Mouse (Mus musculus) gastrocnemius, postnatal 14 days (tissue): Measurements from ENCODE around the gene Babam2. TPM values are rescaled to one million over a fixed set of nuclear protein-coding genes. Genes with fewer than 3 reads are reported as not detected.
"Not testable (repeated sequence)": the region's sequence is repeated elsewhere in the genome, so short reads cannot be mapped to it uniquely, and the experiment has no call there.

ENCODE experiments used
- DNase-seq: peaks from one replicate; pipeline ENCODE4 v3.0.0; 2021; ENCODE audit warnings: mixed read lengths
- intact Hi-C: fragments of 180-260 bp; cut with DNase I; formaldehyde crosslinking; loops from one replicate; pipeline ENCODE4 v1.15.1; 2025; ENCODE audit warnings: low total_unique reads
- total RNA-seq, 2 experiments: library from RNA; stranded (reverse); gene quantifications; 2 replicates each; pipeline ENCODE4 v1.2.3; 2021

The Babam2 gene
- total RNA-seq, 2 experiments from 2014 or later = 34.7 to 35.7 TPM

DNA sequence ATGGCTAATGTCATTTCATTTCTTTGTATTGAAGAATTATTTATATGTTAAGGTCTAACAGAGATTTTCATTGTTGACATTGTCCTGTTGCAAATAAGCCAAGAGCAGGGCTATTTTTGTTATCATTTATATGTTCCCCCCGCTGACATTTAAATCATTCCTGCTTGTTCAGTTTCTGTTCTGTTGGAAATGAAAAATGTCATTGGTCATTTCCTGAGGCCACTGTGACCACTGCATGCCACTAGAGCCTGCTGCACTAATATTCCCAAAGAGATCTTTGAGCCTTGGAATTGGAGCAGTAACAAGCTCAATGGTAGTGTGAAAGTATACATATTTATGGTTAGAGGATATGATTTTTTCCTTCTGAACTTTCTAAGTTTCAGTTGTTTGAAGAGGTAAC lies 118.6 kb downstream of the Babam2 start:
- DNase-seq = no peak

DNA sequence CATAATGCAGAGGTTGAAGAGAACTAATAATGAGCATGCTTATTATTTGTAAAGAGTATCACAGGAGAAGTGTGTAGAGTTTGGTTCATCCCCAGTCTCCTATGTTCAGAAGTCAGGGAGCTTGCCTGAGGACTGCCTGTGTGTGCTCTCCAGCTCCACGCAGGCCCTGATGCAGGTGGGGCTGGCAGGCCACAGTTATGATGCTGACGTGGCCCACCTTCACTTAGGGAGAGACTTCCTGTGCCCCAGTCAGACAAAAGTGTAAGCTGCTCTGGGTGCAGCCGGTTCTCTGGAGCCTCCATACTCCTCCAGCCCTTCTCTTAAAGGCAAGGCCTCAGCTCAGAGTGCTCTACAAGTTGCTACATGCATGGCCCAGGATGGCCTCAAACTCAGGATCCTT lies 123.3 kb downstream of the Babam2 start:
- no peak for DNase-seq
- intact Hi-C loops = no loop called here

More for the DNA sequence above, 118.6 kb downstream of the Babam2 start:
- intact Hi-C loops = no loop called here

DNA sequence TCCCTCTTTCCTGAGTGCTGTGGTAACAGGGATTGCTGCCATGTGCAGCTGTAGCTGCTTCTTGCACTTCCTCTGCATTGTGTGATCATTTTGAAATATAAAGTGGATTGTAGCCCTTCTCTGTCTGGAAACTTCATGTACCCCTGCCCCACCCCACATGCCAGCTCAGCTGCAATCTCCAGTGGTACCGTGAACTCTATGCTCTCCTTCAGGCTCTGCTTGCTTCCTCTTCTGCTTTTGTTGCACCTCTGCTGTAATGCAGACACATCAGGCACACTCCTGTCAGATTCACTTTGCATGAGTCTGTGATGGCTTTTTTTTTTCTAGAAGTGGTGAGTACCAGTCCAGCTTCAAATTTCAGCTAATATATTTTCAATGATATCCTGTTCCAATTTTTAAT lies 123.7 kb downstream of the Babam2 start:
- DNase-seq = no peak
- intact Hi-C loops = no loop called here

DNA sequence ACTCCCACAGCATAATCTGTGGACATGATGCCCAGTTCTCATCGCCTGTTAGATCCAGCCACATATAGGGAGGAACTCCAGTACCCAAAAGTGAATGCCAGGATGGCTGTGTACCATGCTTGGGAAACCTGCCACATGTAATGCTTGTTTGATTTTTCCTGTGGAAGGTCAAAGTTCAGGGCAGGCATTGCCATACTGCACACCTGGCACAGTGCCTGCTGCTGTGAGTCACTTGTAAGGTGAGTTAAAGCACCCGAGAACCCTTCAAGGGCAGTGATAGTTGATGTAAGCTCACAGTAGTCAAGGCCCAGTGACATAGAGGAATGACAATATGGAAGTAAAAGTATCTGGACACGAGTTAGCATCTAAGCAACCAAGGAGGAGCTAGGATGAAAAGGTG lies 126.2 kb downstream of the Babam2 start:
- no peak for DNase-seq
- intact Hi-C loops = no loop called here

DNA sequence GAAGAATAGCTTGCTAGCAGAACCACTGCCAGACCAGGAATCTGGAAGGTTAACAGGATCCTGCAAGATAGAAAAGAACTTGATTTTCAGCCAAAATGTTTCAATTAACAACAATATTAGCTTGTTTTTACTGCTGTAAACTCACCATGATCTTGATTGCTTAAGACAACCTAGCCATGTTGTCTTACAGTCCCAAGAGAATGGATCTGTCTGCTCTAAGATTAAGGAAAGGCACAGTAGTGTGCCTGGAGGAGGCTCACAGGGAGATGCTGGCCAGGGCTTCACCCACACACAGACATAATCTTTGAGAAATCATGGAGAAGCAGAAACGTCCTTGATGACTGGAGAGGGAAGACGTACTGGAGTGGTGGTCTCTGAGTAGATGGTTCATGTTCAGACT lies 126.6 kb downstream of the Babam2 start:
- intact Hi-C loops = no loop called here

DNA sequence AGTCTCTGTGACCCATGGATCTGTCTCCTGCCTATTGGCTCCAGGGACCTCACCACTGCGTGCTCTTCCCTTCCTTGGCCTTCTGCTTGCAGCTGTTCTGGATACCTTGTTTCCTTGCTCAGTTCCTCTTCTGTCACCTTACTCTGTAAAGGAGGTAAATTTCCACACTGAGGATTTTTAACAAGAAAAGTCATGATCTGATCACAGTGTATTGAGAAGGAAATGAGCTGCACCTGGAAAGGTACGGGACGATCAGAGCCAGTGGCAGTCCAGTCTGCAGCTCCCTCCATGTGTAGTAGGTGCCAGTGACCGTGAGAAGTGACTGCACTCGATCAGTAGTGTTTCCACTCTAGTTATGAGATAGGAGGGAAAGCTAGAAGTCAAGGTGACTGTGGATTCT lies 129.8 kb downstream of the Babam2 start:
- intact Hi-C loops = no loop called here

More for the DNA sequence above, 126.6 kb downstream of the Babam2 start:
- DNase-seq = no peak

DNA sequence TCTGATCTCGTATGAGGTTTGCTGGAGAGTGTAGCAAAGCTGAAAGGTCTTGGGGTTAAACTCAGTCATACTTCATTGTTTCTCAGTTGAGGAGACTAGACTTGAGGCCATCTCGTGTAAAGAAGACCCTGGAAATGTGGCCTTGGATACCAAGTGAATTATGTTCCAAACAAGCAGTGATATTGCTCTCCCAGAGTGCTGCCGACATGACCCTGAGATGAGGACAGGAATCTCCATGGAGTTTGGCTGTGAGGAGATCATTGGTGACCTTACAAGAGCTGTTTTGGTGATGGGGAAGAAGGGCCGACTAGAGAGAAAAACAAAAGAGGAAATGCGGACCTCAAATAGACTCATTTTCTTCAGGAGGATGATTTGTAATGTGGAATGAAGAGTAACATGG lies 130.4 kb downstream of the Babam2 start:
- DNase-seq = no peak
- intact Hi-C loops = no loop called here

More for the DNA sequence above, 129.8 kb downstream of the Babam2 start:
- no peak for DNase-seq

DNA sequence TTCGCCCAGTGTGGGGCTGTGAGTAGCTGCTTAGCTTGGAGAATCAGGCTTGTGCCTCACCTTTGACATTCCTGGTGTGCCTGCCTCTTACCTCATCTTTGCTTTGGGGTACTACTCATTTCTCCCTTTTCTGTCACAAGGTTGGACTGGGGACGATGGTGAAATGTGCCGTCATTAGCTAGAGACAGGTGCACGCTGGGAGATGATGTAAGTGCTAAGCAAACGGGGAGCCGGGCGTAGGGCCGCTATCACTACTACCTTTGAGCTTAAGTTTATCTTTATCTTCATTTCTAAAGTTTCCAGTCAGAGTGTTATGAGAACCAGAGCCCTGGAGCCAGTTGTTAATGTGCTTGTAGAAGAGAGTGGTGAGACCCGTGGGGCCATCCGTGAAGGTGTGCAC lies 131.3 kb downstream of the Babam2 start:
- DNase-seq = no peak
- intact Hi-C loops = no loop called here

DNA sequence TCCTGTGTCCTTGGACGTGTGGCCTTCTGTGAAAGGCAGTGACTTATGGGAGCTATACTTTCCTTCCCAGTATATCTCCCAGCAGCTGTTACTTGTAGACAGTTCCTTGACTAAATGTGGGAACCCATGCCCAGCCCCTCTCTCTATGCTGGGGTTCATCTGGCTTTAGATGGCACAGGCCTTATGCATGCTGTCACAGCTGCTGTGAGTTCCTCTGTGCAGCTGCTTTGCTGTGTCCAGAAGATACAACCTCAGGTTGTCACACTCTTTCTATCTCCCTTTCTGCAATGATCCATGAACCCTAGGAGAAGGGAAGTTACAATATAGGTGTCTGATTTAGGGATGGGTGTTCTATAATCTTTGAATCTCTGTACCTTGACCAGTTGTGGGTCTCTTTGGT lies 132.1 kb downstream of the Babam2 start:
- no peak for DNase-seq
- intact Hi-C loops = no loop called here

DNA sequence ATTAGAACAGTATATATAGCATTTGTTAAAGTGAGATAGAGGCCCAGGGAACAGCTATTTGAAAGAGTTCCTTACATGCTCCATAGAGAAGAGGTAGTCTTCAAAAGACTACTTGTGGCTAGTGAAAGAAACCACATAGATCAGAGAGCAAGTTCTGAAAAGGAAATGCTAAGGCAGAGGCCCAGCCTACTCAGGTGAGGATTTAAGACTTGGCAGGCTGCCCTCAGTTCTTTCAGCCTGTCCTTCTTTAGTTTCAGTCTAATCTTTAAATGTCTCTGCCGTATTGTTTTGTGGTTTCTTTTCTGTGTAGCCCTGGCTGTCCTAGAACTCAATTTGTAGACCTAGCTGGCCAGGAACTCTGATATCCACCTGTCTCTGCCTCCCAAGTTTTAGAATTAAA lies 134.1 kb downstream of the Babam2 start:
- DNase-seq = no peak
- intact Hi-C loops = no loop called here

DNA sequence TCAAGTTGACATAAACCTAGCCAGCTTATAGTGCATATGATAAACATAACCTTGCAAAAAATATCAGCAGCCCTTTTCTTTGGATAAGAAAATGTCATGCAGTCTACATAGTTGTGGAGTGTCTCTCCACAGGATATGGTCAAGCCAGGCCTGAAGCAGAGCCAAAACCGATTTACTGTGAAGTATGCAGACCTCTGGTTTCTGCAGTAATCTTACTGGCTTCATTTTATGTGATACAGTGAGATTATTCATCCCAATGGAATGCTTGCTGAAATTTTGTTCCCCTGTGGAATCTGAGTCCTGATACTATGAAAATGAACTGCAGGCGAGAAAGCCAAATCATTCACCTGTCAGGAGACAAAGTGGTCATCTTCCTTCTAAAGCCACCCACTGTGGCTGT lies 138.2 kb downstream of the Babam2 start:
- DNase-seq = no peak
- intact Hi-C loops = no loop called here

DNA sequence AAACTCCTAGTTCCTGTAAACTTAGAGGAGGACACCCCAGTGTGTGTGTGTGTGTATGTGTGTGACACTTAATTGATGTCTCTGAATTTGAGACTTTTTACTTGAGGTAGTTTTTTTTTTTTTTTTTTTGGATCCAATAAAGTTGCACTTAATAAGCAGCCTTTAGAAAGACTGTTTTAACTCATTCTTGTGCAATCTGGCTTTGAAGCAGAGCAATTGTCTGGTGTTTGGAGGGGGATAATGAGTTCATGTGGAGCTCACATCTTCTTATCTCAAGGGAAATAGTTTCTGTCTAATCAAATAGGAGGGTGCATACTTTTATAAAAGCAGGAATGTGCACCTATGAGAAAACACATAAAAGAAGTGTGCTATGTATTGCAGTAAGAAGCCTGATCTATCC lies 142.5 kb downstream of the Babam2 start:
- intact Hi-C loops = no loop called here
- DNase-seq = no peak

DNA sequence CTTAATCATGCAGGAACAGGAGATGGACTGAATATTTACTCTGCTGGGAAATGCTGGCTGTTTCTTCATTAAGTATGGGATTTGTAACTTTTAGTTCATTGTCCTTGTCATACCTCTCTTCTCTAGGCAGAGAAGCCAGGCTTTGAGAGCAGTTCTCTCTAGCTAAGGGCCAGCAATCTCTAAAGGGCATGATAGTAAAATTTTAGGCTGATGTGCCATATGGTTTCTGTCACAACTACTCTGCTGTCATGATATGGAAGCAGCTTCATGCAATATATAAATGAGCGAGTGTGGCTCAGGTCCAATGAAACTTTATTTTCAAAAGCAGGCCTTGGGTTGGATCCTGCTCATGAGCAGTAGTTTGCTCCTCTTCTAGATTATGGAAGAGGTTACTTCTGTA lies 142.9 kb downstream of the Babam2 start:
- intact Hi-C loops = no loop called here
- no peak for DNase-seq

DNA sequence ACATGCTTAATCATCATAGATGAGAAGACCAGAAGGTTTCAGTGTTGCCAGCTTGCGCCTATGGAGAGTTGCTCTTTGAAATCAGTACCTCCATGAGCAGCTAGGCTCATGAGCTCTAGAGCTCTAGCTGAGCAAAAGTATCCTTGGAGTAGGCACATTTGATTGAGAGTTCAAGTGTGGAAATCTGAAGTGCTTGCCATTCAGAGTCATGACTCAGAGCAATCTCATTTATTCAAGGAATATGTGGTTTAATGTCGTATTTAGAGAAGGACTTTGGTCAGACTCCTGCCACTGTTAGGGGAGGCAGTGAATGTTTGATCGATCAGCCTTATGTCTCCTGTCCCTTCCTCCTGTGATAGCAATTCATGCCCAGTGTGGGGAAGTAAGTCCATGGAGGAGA lies 147.4 kb downstream of the Babam2 start:
- DNase-seq = no peak
- intact Hi-C loops = no loop called here

DNA sequence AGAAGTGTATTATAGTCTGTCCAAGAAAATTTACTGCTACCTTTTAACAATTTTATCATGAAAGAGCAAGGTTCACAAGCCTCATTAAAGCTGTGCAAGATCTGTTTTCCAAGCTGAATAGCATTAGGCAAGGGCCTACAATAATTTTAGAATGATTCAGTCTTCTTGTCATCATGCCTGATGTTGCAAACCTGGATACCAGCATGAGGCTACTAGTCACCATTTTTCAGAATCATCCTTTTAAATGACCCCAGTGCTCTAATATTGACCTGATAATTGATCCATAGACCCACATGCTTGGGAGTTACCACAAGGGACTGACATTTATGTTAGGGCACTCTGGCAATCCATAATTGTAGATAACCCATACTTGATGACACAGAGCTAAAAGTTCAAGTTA lies 149.5 kb downstream of the Babam2 start:
- intact Hi-C loops = no loop called here
- DNase-seq = no peak

DNA sequence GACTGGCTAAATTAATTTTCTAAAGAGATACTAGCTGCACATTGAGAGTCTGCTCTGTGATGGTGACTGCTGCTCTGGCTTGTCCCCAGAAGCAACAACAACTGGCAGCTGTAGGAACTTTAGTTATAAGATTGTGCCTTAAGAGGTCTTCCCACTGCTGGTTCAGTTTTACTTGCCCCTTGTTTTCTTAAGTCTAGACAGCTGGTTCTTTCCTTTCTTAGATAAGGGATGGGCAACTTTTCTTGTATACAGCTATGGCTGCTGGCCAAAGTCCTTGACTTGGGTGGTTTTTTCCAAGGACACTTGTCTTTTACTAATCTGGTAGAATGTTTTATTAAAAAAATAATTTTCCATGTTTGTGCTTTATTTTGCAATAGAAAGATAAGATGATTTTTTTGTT lies 151.5 kb downstream of the Babam2 start:
- DNase-seq = no peak
- intact Hi-C loops = no loop called here

DNA sequence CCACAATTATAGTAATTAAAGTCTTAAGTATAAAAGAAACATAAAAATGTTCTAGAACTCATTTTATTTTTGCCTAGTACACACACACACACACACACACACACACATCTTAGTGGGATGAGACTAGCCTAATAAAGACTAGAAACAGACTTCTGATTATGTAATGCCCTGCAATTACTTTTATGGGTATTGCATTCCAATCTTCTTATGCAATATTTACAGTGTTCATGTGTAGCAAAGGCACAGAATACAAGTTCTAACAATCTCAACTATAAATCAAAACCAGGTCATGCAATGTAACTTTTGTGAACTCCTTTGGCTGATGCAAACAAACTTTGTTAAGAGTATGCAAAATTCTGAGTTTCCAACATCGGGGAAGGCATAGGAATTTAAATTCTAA lies 155.3 kb downstream of the Babam2 start:
- intact Hi-C loops = no loop called here
- DNase-seq = no peak

DNA sequence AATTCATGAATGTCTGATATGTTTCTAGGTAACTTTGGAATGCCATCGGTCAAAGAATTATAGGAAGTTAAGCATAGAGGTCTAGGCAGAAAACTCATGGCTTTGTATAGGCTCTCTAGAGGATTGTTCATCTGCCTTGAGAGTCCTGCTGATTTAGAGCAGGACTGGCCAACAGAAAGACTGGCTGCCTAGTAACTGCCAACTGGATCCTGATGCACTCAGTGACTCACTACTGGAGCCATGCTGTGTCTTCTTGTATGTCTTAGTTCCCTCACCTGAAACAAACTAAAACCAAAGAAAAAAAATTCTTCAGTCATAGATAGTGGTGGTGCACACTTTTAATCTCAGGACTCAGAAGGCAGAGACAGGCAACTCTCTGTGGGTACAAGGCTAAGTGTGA lies 156.3 kb downstream of the Babam2 start:
- DNase-seq = no peak
- intact Hi-C loops = no loop called here

DNA sequence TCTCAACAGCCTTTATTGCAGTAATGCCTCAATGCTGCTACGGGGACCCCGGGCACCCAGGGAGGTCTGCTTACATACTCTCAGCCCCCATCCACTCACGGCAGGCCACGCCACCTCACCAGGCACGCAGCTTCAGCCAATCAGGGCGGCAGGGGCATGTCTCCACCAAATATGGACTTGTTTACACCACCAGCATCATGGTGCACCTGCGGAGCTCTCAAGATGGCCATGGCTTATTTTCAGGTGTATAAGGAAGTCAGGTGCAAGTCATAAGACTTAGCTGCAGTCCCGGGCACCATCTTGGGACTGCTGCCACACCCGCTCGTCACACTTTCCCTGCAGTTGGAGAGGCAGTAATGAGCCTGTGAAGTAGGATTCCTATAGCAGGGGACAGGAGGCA lies 161.4 kb downstream of the Babam2 start:
- DNase-seq, intact Hi-C loops: not testable (repeated sequence)

DNA sequence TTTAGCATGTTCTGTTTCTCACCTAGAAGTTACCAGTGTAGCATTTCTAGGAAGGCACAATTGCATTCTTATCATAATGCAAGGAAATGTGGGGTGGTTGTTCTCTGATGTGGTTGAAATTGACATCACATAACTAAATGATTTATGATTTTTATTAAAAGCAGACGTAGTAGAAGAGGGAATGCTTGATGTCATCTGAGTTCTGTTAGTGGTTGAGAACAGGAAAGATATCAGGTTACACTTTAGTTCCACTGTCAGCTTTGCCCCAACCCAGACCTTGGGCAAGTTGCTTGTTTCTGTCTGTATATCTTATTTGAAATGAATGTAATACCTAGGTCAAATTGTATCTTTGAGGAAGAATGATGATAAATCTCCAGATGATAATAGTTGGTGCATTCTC lies 162.9 kb downstream of the Babam2 start:
- intact Hi-C loops = no loop called here
- DNase-seq = no peak

DNA sequence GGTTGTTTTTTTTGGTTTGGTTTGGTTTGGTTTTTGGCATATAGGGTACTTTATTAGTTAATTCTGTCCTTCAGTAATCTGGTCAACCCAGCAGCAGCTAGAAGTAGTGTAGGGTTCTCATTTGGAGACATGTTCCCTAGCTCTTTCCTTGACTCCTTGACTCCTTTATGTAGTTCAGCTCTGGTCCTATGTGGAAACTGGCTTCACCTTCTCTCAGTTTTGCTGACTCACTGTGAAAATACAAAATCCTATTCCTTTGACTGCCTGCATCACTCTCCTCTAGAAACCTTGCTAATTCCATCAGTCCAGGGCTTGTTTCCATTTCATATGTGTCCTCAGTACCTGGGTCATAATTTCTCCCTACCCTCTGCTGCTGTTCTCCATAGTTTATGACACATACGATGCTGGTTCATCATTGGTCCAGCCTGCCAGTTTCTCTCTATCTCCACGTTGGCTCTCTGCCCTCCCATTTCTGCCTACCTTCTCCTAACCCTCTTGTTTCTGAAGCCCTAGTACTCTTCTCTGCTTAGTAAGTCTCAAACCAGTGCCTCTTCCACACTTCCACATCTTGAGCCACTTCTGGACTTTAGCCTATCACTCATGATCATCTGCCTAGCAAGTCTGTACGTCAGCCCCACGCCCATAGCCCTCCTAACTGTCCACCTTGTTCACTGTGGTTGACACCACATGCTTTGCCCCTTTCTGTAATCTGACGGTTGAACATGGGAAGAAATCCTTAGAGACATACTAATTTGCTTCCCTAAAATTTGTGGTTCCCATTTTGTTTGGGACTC lies 163.5 kb downstream of the Babam2 start:
- intact Hi-C loops = no loop called here

More for the DNA sequence above, 163.5 kb downstream of the Babam2 start:
- DNase-seq = no peak
